Mouse (Mus musculus) myocyte (in vitro differentiated cells): ENCODE measurements at regions not wholly inside any gene's neighbourhood (a gene's known extent, or its start where the extent isn't known, plus 50 kb on each side); places are given as distances from the start of the nearest gene placed in this dataset.

Experiments used
- H3K27me3 ChIP-seq: one replicate; pipeline ENCODE4 v1.6.1; 2011; ENCODE audit not compliant: control insufficient read depth, insufficient read depth, insufficient read length
- H3K36me3 ChIP-seq: one replicate; pipeline ENCODE4 v1.6.1; 2011; ENCODE audit not compliant: control insufficient read depth, insufficient read depth
- H3K4me2 ChIP-seq: one replicate; pipeline ENCODE4 v1.6.1; 2011; ENCODE audit warnings: low read depth, control low read depth
- H3K4me3 ChIP-seq: one replicate; pipeline ENCODE4 v1.5.1; 2011; ENCODE audit warnings: mild to moderate bottlenecking, control low read depth, moderate library complexity
- H3K79me2 ChIP-seq: one replicate; pipeline ENCODE4 v1.6.1; 2011; ENCODE audit not compliant: control insufficient read depth, insufficient read depth
- H3ac ChIP-seq: one replicate; pipeline ENCODE4 v1.6.1; 2011; ENCODE audit not compliant: control insufficient read depth, insufficient read length
- CEBPB ChIP-seq: IDR thresholded peaks from 2 replicates; pipeline ENCODE4 v1.6.1; 2011; ENCODE audit warnings: mild to moderate bottlenecking, moderate library complexity; ENCODE audit not compliant: poor library complexity, insufficient read depth, severe bottlenecking
- E2F4 ChIP-seq: IDR thresholded peaks from one replicate; pipeline ENCODE4 v1.6.1; 2011; ENCODE audit warnings: mild to moderate bottlenecking, control low read depth, moderate library complexity; ENCODE audit not compliant: insufficient read depth
- MAX ChIP-seq: IDR thresholded peaks from one replicate; pipeline ENCODE4 v1.6.1; 2011; ENCODE audit warnings: low read depth, mild to moderate bottlenecking, control low read depth
- MYOD1 ChIP-seq, 3 experiments: IDR thresholded peaks; one replicate each; pipeline ENCODE4 v1.6.1; 2011; ENCODE audit warnings: control low read depth in 2 of 3, low read depth in 2 of 3, mild to moderate bottlenecking in 2 of 3, moderate library complexity in 1 of 3; ENCODE audit not compliant: insufficient read length in 2 of 3, control insufficient read depth in 1 of 3
- MYOG ChIP-seq, 3 experiments: IDR thresholded peaks; one replicate each; pipeline ENCODE4 v1.6.1; 2011; ENCODE audit warnings: control low read depth in 2 of 3, low read depth in 2 of 3, mild to moderate bottlenecking in 2 of 3; ENCODE audit not compliant: insufficient read length in 2 of 3, control insufficient read depth in 1 of 3, insufficient read depth in 1 of 3
- POLR2A ChIP-seq: IDR thresholded peaks from one replicate; pipeline ENCODE4 v1.6.1; 2011; ENCODE audit warnings: low read depth, mild to moderate bottlenecking, control low read depth, moderate library complexity; ENCODE audit not compliant: insufficient read length
- POLR2AphosphoS2 ChIP-seq: IDR thresholded peaks from one replicate; pipeline ENCODE4 v1.6.1; 2011; ENCODE audit warnings: low read depth, control low read depth; ENCODE audit not compliant: insufficient read length
- REST ChIP-seq: IDR thresholded peaks from one replicate; pipeline ENCODE4 v1.6.1; 2011; ENCODE audit warnings: mild to moderate bottlenecking, control low read depth, moderate library complexity; ENCODE audit not compliant: insufficient read depth, insufficient read length
- SRF ChIP-seq: IDR thresholded peaks from one replicate; pipeline ENCODE4 v1.6.1; 2011; ENCODE audit warnings: low read depth; ENCODE audit not compliant: control insufficient read depth, insufficient read length
- TCF12 ChIP-seq: IDR thresholded peaks from one replicate; pipeline ENCODE4 v1.6.1; 2011; ENCODE audit warnings: mild to moderate bottlenecking, control low read depth; ENCODE audit not compliant: poor library complexity, insufficient read depth, severe bottlenecking
- TCF3 ChIP-seq: IDR thresholded peaks from one replicate; pipeline ENCODE4 v1.6.1; 2011; ENCODE audit warnings: low read depth, control low read depth; ENCODE audit not compliant: insufficient read length
- USF1 ChIP-seq: IDR thresholded peaks from one replicate; pipeline ENCODE4 v1.6.1; 2011; ENCODE audit warnings: low read depth, mild to moderate bottlenecking, control low read depth, moderate library complexity

DNA sequence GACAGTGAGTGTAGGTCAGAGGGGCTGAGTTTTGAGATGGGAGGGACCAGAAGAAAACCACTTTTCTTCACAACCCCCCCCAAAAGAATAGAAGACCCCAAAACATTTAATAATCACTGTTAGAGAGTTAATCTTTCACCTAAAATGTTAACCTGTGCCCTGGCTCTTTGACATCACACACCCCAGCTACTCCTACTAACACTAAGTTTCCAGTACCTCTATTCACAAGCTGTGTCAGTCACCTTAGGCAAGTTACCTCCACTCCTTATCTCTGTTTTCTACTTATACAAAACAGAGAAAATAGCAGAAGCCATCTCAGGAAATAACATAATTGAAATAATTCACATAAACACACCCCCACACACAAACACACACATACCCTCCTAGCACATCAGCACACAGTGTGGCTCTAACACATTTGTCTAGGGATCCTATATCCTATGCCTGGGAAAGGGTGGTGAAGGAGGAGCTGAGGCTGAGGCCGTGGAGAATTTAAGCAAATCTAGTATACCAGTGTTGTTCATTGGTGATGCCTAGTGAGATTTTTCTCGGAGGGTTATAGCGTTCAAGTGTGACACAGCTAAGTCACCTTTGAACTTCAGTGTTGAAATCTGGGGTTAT lies 134.5 kb upstream of the Erbb4 start:
- Histone ChIP-seq H3K4me3 (no peak overlapping the region), H3K36me3 (no peaks in the 10 kb centered on the region), H3K79me2 (no peaks in the 10 kb centered on the region), H3K4me2 (peak overlapping the region; percentile 76), H3ac (no peak overlapping the region), H3K27me3 (no peaks in the 10 kb centered on the region)
- no peak for TF ChIP-seq POLR2AphosphoS2
- no peak for TF ChIP-seq MYOD1 (IDR thresholded peaks at IDR 0.05; ENCODE audit: control insufficient read depth in 1 of 3, insufficient read length in 2 of 3, low read depth in 2 of 3)
- no peak for TF ChIP-seq CEBPB
- no peak for TF ChIP-seq POLR2A
- TF ChIP-seq TCF3, result no peak
- TF ChIP-seq E2F4, result no peak
- TF ChIP-seq MYOG (IDR thresholded peaks at IDR 0.05; ENCODE audit: control insufficient read depth in 1 of 3, insufficient read depth in 1 of 3, insufficient read length in 2 of 3, low read depth in 2 of 3), result no peak
- no peak for TF ChIP-seq MAX
- no peak for TF ChIP-seq USF1
- no peak for TF ChIP-seq TCF12
- TF ChIP-seq REST, result no peak
- no peak for TF ChIP-seq SRF

DNA sequence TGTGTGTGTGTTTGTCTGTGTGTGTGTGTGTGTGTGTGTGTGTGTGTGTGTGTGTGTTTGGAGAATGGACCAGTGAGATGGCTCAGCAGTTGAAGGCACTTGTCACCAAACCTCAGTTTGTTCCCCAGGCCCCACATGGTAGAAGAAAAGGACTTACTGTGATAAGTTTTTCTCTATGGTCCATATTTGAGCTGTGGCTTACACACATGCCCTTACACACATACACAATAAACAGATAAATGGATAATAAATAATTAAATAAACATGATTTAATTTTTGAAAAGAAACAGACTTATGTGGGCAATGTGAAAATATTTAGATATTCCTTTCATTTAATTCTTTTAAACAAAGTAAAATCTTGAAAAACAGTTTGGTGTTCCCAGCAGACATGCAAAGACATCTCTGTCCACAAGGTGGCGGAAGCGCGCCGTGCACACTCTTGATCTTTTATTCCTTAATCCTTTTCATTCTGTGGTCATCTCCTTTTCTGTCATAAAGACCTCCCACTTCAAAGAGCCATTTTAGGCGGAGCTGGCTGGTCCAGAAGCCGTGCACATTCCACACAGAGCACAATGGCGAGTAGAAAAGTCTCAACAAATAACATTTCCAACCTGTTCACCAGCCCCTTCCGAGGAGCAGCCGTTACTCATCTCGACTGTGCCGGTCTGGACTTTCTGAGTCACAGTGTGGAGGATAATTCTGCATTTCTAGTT lies 133.8 kb upstream of the Erbb4 start:
- H3K36me3 ChIP-seq, result no peaks in the 10 kb centered on the region
- H3K4me2 ChIP-seq, result peak overlapping the region; percentile 76
- no peaks in the 10 kb centered on the region for H3K27me3 ChIP-seq
- H3K4me3 ChIP-seq, result no peak overlapping the region
- no peaks in the 10 kb centered on the region for H3K79me2 ChIP-seq
- TF ChIP-seq MYOD1 (IDR thresholded peaks at IDR 0.05; ENCODE audit: control insufficient read depth in 1 of 3, insufficient read length in 2 of 3, low read depth in 2 of 3) (no peak), USF1 (no peak), E2F4 (no peak), MYOG (IDR thresholded peaks at IDR 0.05; ENCODE audit: control insufficient read depth in 1 of 3, insufficient read depth in 1 of 3, insufficient read length in 2 of 3, low read depth in 2 of 3) (no peak), SRF (no peak), TCF12 (no peak), REST (no peak), POLR2A (no peak), MAX (no peak)
- no peak overlapping the region for H3ac ChIP-seq

- H3ac ChIP-seq, result no peak overlapping the region
- H3K4me2 ChIP-seq, result peak overlapping the region; percentile 36
- no peaks in the 10 kb centered on the region for H3K36me3 ChIP-seq
- no peak overlapping the region for H3K4me3 ChIP-seq
- no peaks in the 10 kb centered on the region for H3K27me3 ChIP-seq
- H3K79me2 ChIP-seq, result no peaks in the 10 kb centered on the region
- no peak for TF ChIP-seq POLR2A
- TF ChIP-seq TCF12, result peak; percentile 58
- TF ChIP-seq MYOD1 (IDR thresholded peaks at IDR 0.05; ENCODE audit: control insufficient read depth in 1 of 3, insufficient read length in 2 of 3, low read depth in 2 of 3), result peak; percentile 75 to 88 (median 88)
- TF ChIP-seq E2F4, result no peak
- TF ChIP-seq MAX, result no peak
- TF ChIP-seq CEBPB, result 0 out of 2 replicates have a peak, but pooled peaks have one; percentile 8
- peak; percentile 5 for TF ChIP-seq TCF3
- no peak for TF ChIP-seq USF1
- no peak for TF ChIP-seq MYOG (IDR thresholded peaks at IDR 0.05; ENCODE audit: control insufficient read depth in 1 of 3, insufficient read depth in 1 of 3, insufficient read length in 2 of 3, low read depth in 2 of 3)
- TF ChIP-seq SRF, result no peak
- TF ChIP-seq POLR2AphosphoS2, result no peak
Measured at GRCm38 (mm10) chr1:69227864-69228263, 120.0 kb upstream of the Erbb4 start.

- Histone ChIP-seq H3K4me3 (no peak overlapping the region), H3K4me2 (peak overlapping the region; percentile 39), H3K27me3 (no peaks in the 10 kb centered on the region), H3ac (no peak overlapping the region), H3K36me3 (no peaks in the 10 kb centered on the region), H3K79me2 (no peaks in the 10 kb centered on the region)
- TF ChIP-seq MYOG (IDR thresholded peaks at IDR 0.05; ENCODE audit: control insufficient read depth in 1 of 3, insufficient read depth in 1 of 3, insufficient read length in 2 of 3, low read depth in 2 of 3) (no peak), REST (no peak), CEBPB (peak; percentile 92), MYOD1 (IDR thresholded peaks at IDR 0.05; ENCODE audit: control insufficient read depth in 1 of 3, insufficient read length in 2 of 3, low read depth in 2 of 3) (peak in 2 of 3 experiments; percentile 37 to 52), TCF3 (no peak)
Measured at GRCm38 (mm10) chr1:69212896-69213500, 105.1 kb upstream of the Erbb4 start.

DNA sequence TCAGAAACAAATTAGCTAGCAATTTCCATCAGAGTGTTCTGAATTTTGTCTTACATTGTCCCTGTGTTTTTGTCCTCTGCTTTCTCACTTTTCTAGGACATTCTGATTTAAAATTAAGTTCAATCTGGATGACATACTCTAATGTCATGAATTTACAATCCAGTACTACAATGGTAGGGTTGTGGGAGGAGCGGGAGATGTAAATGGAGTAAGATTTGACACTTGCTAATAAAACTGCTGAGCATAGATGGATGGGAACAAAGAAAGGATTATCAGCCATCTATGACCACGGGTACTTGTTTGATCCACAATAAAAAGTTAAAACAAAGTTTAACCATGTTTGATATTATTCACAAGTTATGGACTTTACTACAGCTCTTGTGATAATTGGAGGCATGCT lies 94.9 kb upstream of the Erbb4 start:
- TF ChIP-seq TCF12 (no peak), USF1 (no peak), MAX (no peak), MYOD1 (IDR thresholded peaks at IDR 0.05; ENCODE audit: control insufficient read depth in 1 of 3, insufficient read length in 2 of 3, low read depth in 2 of 3) (no peak)
- H3K27me3 ChIP-seq, result no peaks in the 10 kb centered on the region
- no peak overlapping the region for H3ac ChIP-seq
- H3K4me2 ChIP-seq, result no peak overlapping the region
- H3K4me3 ChIP-seq, result no peak overlapping the region
- no peaks in the 10 kb centered on the region for H3K36me3 ChIP-seq
- H3K79me2 ChIP-seq, result no peaks in the 10 kb centered on the region
